Mouse (Mus musculus): ENCODE results near the gene Tmem217.

Gene Tmem217

DNA sequence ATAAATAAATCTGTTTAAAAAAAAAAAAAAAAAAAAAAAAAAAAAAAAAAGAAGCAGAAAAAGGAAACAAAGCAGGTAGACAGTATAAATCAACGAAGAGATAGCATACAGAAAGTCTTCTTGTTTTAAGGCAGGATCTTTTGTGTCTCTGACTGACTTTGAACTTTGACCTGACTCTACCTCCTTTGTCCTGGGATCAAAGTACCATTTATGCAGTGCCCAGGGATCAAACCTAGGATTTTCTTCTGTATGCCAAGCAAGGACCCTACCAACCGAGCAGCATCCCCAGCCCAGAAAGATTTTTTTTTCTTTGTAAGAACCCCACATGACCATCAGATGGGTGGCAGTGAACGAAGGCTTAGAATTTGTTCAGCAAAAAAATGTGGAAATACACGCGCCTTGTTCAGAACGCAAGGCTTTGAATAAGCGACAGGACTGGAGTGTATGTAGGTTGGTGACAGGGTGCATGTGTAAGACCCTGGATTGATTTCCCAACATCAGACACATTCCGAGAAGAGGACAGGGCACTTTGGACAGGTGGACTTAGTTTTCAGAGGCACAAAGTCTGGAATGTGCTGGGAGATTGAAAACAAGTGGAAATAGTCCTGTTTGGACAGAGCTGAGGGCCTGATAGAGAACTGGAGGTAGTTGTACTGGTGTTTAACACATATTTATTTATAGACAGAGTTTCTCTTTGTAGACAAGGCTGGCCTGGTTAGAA, 63.8 kb downstream of the Tmem217 start:
- DNase-seq (ENCODE audit: low spot score) = no peak

DNA sequence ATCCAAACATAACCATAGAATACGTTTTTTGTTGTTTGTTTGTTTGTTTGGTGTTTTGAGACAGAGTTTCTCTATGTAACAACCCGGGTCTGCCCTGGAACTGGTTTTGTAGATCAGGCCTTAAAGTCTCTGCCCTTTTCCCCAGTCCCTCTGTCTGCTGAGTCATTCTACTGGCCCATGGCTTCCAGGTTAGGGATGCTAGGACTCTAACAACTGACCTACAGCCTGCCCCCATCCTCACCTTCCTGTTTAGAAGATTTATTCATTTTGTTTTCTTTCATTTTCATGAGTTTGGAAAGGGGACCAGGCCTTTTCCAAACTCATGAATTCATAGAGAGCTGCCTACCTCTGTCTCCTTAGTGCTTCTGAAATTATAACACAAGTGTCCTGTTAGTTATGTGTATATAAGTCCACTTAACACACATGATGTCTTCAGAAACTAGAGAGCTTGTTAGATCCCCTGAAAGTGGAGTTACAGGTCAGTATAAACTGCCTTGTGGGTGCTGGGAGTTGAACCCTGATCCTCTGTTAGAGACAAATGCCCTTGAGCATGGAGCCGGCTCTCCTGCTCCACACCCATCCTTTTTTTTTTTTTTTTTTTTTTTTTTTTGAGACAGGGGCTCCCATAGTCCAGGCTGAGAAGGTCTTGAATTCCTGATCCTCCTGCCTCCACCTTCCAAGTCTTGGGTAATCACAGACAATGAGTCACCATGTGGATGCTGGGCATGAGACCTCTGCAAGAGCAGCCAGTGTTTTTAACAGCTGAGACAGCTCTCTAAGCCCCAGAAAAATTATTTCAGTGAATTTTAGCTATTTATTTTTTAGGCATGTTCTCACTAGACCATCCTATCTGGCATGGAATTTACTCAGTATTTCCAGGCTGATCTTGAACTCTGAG, 66.6 kb downstream of the Tmem217 start:
- no peak for DNase-seq (ENCODE audit: low spot score)

DNA sequence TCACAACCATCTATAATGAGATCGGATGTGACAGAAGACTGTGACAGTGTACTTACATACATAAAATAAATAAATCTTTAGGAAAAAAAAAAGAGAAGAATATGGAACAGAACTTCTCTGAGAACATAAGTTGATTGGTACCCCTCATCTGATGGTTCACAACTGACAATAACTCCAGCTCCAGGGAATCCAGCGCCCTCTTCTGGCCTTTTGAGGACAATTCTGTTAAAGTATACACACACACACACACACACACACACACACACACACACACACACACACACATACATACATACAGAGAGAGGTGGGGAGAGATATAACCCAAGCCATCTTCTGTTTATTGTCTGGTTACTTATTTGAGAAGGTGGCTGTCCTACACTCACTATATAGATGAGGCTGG, 67.8 kb downstream of the Tmem217 start:
- no peak for DNase-seq (ENCODE audit: low spot score)

DNA sequence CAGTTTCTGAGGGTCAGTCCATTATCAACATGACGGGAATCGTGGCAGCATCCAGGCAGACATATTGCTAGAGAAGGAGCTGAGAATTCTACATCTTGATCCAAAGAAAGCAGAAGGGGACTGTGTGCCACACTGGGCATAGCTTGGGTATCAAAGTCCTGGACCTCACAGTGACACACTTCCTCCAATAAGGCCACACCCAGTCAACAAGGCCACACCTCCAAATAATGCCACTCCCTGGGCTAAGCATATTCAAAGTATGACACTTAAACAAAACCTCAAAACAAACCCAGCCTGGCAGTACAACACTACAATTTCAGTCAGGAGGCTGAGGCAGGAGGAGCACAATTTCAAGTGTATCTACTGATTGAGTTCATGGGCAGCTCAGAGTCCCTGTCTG, 68.9 kb downstream of the Tmem217 start:
- no peak for DNase-seq (ENCODE audit: low spot score)

DNA sequence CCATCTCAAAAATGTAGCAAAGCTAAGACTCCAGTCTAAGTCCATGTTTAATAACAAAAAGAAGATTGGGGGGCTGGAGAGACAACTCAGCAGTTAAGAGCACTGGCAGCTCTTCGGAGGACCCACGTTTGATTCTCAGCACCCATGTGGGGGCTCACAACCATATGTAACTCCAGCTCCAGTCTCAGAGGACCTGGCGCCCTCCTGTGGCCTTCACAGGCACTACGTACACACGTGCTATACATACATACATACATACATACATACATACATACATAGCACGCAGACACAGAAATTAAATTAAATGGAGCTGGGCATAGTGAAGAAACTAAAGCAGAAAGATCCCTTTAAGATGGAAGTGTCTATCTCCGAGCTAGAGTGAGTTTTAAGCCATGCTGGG, 69.6 kb downstream of the Tmem217 start:
- no peak for DNase-seq (ENCODE audit: low spot score)

DNA sequence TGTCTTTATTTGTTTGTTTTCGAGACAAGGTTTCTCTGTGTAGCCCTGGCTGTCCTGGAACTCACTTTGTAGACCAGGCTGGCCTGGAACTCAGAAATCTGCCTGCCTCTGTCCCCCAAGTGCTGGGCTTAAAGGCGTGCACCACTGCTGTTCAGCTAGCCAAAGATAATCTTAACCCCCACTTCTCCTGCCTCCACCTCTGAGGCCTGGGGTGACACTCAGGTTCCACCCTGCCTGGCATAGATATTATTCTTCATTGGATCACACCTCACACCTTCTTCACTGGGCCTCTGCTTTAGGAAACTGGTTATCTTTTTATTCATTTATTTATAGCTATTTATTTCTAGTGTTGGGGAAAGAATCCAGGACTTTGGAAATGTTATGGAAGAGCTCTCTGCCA, 71.9 kb downstream of the Tmem217 start:
- DNase-seq (ENCODE audit: low spot score) = no peak

DNA sequence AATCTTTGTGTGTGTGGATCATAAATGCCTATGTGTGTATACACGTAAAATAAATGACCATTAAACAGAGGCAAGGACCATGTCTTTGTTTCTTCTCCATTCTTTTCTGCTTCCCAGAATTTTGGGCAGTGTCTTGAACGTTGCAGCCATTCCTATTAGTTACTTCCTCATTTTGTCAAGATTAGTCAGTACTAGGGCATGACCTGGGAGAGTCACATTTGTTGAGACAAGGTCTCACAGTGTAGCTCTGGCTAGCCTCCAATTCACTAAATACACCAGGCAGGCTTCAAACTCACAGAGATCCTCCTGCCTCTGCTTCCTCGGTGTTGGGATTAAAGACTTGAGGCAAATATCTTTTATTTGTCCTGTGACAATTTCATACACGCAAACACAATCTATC, 73.9 kb downstream of the Tmem217 start:
- no peak for DNase-seq (ENCODE audit: low spot score)

DNA sequence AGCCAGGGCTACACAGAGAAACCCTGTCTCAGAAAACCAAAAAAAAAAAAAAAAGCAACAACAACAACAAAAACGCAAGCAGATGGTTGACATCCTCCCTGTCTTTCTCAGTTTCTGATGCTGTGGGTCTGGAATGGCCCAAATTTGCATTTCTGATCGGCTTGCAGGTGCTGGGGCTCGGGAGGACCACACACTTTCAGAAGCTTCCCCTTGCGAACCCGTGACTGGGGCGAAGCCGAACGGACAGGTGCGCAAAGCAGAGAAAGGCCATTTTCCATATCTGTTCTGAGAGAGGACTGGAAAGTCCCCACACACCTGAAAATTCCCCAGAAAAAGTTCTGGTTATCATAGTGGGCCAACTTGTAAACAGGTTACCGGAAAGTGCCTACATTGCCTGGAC, 74.8 kb downstream of the Tmem217 start:
- DNase-seq (ENCODE audit: low spot score) = no peak

DNA sequence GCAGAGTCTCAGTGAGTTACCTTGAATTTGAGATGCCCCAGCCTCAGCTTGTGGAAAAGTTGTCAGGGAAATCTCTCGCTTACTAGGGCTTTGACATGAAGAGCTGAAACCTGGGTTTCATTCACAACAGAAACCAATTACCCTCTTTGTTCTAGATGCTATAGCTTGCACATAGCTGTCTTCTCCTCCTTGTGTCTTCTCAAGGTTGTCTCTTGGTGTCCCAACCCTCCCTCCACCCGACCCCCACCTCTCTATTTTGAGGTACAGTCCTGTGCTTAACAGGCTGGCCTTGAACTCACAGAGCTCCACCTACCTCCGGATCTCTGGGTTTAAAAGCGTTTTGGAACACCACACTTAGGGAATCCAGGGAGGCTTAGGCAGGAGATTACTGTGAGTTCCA, 75.7 kb downstream of the Tmem217 start:
- no peak for DNase-seq (ENCODE audit: low spot score)

Data from ovary, postnatal 14 days (tissue).